In the genomic region with DNA sequence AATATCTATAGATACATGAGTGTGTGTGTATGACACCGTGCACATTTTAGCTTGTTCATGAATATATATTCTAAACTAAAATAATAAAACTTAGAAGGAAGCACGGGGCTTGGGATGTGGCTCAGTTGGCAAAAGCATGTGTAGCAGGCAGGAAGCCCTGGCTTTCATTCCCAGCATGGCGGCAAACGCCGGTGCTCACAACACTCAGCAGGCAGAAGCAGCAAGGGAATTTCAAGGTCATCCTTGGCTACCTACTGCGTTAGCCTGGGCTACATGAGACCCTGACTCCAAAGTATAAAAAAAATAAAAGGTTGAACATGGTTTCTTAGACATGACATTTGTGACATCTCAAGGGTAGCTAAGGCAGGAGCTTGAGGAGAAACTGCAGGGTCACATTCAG, we compare ENCODE assay signal across 12 mouse cellular contexts.
"Had no signal": no experiment of that assay in that cellular context is flagged by ENCODE, and none has a peak within 500 bp of the region (broad histone marks: within the 10 kb centered on the region; RNA-seq: fewer than 3 reads in every experiment).

No protein-coding gene starts in this region.

- DNase-seq: retina, postnatal 1 day; right cerebral cortex, adult 18-20 months; right cerebral cortex, postnatal 14 days; right cerebral cortex, postnatal 25 days; right cerebral cortex, postnatal 4 days; spleen, adult 18-20 months; thymus, adult 18-20 months; thymus, adult 2 months; thymus, postnatal 14 days; thymus, postnatal 25 days; thymus, postnatal 36 days; thymus, postnatal 4 days had no signal
